Mouse (Mus musculus): ENCODE data around the gene Eva1a. TPM values are rescaled to one million over a fixed set of nuclear protein-coding genes. Genes with fewer than 3 reads are reported as not detected.

Gene Eva1a
- polyA plus RNA-seq, 1 experiment from 2014 or later = 11.3 TPM

DNA sequence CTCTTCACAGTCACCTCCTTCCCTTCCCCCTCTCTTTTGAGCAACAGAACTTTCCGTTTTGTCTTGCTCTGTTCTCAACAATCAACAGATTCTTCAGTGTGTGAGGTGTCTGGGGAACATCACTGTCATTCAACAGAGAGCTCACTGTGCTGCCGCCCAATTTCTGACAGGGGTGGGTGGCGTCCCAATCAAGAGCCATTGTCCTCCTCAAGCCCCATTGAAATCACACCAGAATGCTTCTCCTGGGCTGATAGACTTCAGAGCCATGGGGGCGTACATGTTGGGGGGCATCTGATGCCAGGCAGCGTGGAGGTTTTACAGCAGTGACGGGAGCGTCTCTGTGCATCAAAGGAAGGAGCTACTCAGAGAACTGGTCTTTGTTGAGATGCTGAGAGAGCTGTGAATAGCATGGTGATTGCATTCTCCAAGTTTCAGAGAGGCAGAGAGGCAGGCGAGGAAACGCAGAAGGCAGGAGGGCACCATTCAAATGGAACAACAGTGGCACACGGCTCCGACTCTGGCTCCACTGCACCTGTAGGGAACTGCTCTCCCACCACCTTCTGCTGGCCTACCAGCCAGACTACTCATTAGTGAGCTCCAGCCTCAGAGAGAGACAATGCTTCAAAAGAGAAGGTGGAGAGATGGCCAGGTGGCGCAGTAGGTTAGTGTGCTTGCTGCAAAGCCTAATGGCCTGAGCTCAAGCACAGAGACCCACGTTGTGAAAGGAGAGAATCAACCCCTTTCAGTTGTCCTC, 95.3 kb downstream of the Eva1a start:
- no peaks in the 10 kb centered on the region for H3K27me3 ChIP-seq (ENCODE audit: control insufficient read depth, insufficient read depth, low read length)
- no peaks in the 10 kb centered on the region for H3K4me1 ChIP-seq (ENCODE audit: control insufficient read depth, insufficient read depth, low read length)
- no peak overlapping the region for H3K27ac ChIP-seq (replicated peaks; ENCODE audit: low read depth, low read length)
- H3K4me2 ChIP-seq (ENCODE audit: low read depth, low read length) = no peak overlapping the region
- H3K36me3 ChIP-seq (replicated peaks; ENCODE audit: control insufficient read depth, insufficient read depth, low read depth, low read length) = no peaks in the 10 kb centered on the region
- 55% methylated on average over 13 of the region's 13 CpGs for WGBS
- DNase-seq (ENCODE audit: low spot score) = no peak
- H3K9ac ChIP-seq (replicated peaks; ENCODE audit: low read length) = no peak overlapping the region
- ATAC-seq (replicated peaks; ENCODE audit: insufficient number of reproducible peaks, low FRiP score, low TSS enrichment, low read depth) = no peak
- H3K9me3 ChIP-seq (replicated peaks; ENCODE audit: control insufficient read depth, low read length) = no peaks in the 10 kb centered on the region
- H3K4me3 ChIP-seq (ENCODE audit: low read depth, low read length) = no peak overlapping the region

Other genes starting within 250 kb of the Eva1a start
- 14.3 and 15.4 TPM in 2 replicates for gene Gcfc2, start 117.4 kb upstream of the Eva1a start, polyA plus RNA-seq (2014; fragmentation: Nextera tagmentation; extraction: Ambion mirVana)
- gene Mrpl19, start 75.1 kb upstream of the Eva1a start, polyA plus RNA-seq (2014; fragmentation: Nextera tagmentation; extraction: Ambion mirVana) = 68.0 and 68.9 TPM in 2 replicates